Mouse (Mus musculus): ENCODE data around the gene Rpl12. TPM values are rescaled to one million over a fixed set of nuclear protein-coding genes. Genes with fewer than 3 reads are reported as not detected.
"Not testable (repeated sequence)": the region's sequence is repeated elsewhere in the genome, so short reads cannot be mapped to it uniquely, and the experiment has no call there.

The Rpl12 gene
- polyA plus RNA-seq, 1 experiment = 241 TPM

DNA sequence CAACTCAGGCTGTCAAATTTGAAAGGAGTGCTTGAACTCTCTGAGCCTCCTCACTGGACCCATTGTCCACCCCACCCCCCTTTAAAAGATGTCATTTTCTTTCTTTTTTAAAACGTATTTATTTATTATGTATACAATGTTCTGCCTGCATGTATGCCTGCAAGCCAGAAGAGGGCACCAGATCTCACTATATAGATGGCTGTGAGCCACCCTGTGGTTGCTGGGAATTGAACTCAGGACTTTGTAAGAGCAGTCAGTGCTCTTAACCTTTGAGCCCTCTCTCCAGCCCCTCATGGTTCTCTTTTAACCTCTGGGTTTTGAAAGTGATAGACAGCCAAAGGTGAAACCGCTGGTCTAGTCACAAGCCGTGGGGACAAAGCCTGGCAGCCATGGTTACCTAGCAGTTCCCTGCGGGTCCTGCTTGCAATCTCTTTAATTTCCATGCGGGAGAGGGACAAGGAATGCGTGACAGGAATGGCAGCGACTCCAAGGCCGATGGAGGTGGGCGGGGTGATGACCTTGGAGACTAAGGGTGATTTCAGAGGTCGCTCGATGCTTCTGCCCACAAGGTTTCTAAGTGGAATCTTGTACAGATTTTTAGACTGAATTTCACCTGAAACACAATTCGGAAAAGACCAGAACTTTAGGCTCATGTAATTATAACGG, 28.9 kb downstream of the Rpl12 start:
- TF ChIP-seq CTCF (IDR thresholded peaks at IDR 0.05; ENCODE audit: insufficient read depth, low read length) (no peak), POLR2A (IDR thresholded peaks at IDR 0.05; ENCODE audit: borderline replicate concordance, extremely low read depth, low read depth, low read length) (no peak)
- DNase-seq = no peak
- WGBS = 71% methylated on average over 13 of the region's 13 CpGs
- H3K4me3 ChIP-seq (replicated peaks; ENCODE audit: extremely low read depth, low read depth, low read length) = no peak overlapping the region
- no peaks in the 10 kb centered on the region for H3K4me1 ChIP-seq (ENCODE audit: control insufficient read depth, insufficient read depth, low read length)

DNA sequence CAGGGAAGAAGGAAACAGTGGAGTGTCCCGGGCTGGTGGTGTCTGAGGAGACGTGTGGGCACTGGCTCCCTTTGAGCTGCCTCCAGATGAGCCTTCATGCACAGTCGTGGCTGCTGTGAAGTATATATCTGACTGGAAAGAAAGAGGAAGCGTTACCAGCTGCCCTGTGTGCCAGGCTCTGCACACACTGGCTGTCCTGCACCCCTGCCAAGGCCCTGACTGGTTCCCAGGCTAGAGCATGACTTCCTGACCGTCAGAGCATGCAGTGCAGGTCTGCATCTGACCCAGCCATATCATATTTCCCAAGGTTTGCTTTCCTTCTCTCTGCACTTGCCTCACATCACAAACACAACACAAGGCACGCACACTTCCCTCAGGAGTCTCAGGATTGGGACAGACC, 30.8 kb downstream of the Rpl12 start:
- 60% methylated on average over 6 of the region's 6 CpGs for WGBS
- DNase-seq = no peak
- Histone ChIP-seq H3K4me3 (replicated peaks; ENCODE audit: extremely low read depth, low read depth, low read length) (no peak overlapping the region), H3K4me1 (ENCODE audit: control insufficient read depth, insufficient read depth, low read length) (no peaks in the 10 kb centered on the region)
- no peak for TF ChIP-seq CTCF (IDR thresholded peaks at IDR 0.05; ENCODE audit: insufficient read depth, low read length)
- TF ChIP-seq POLR2A (IDR thresholded peaks at IDR 0.05; ENCODE audit: borderline replicate concordance, extremely low read depth, low read depth, low read length) = no peak

DNA sequence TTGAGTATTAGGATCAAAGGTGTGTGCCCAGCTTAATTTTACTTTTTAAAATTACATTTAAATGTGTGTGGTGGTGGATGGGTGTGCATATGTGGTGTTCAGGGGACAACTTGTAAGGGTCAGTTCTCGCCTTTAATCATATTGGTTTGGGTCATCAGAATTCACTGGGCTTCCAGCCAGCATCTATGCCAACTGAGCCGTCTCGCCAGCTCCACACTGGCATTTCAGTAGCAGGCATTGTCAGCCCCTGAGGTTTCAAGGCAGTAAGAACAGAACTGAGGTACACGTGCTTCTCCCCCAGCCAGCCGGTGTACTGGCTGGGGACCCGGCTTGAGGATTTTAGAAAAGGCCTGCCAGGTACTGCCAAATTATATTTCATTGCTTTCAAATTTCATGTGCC, 35.7 kb downstream of the Rpl12 start:
- 76% methylated on average over 6 of the region's 6 CpGs for WGBS
- no peak overlapping the region for H3K4me3 ChIP-seq (replicated peaks; ENCODE audit: extremely low read depth, low read depth, low read length)
- no peaks in the 10 kb centered on the region for H3K4me1 ChIP-seq (ENCODE audit: control insufficient read depth, insufficient read depth, low read length)
- DNase-seq = no peak
- TF ChIP-seq CTCF (IDR thresholded peaks at IDR 0.05; ENCODE audit: insufficient read depth, low read length) (no peak), POLR2A (IDR thresholded peaks at IDR 0.05; ENCODE audit: borderline replicate concordance, extremely low read depth, low read depth, low read length) (no peak)

DNA sequence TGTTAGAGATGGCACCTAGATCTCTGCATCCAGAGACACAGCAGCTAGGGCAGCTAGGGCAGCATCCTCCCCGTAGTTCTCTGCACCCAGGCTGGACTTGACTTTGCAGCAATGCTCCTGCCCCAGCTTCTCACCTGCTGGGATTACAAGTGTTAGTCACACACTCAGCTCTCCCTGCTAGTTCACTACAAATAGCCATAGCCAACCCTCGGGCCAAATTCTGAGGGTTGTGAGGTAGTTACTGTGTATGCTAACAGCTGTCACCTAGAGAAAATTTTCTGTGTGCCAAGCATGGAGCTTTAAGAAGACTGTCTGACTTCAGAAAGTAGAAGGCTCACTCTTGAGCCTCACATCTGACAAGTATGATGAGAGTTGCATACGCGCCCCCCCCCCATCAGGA, 36.4 kb downstream of the Rpl12 start:
- H3K4me1 ChIP-seq (ENCODE audit: control insufficient read depth, insufficient read depth, low read length) = no peaks in the 10 kb centered on the region
- 85% methylated on average over 4 of the region's 4 CpGs for WGBS
- no peak overlapping the region for H3K4me3 ChIP-seq (replicated peaks; ENCODE audit: extremely low read depth, low read depth, low read length)
- DNase-seq = no peak
- TF ChIP-seq POLR2A (IDR thresholded peaks at IDR 0.05; ENCODE audit: borderline replicate concordance, extremely low read depth, low read depth, low read length) (no peak), CTCF (IDR thresholded peaks at IDR 0.05; ENCODE audit: insufficient read depth, low read length) (no peak)

DNA sequence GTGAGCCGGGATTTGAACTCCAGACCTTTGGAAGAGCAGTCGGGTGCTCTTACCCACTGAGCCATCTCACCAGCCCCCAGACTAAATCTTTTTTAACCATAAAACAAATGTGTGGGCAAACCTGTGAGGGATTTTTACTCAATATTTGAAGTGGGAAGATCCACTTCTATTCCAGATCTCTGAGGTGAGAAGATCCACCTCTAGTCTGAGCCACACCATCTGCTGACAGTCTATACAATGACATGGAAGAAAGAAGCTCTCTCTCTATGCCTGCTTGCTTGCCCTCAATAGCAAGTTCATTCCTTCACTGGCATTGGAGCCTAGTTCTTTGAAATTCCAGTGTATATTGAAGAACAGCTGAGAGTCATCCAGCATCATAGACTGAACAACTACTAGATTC, 38.4 kb downstream of the Rpl12 start:
- 95% methylated on average over 2 of the region's 2 CpGs for WGBS
- no peaks in the 10 kb centered on the region for H3K4me1 ChIP-seq (ENCODE audit: control insufficient read depth, insufficient read depth, low read length)
- H3K4me3 ChIP-seq (replicated peaks; ENCODE audit: extremely low read depth, low read depth, low read length) = no peak overlapping the region
- no peak for DNase-seq
- TF ChIP-seq CTCF (IDR thresholded peaks at IDR 0.05; ENCODE audit: insufficient read depth, low read length) (no peak), POLR2A (IDR thresholded peaks at IDR 0.05; ENCODE audit: borderline replicate concordance, extremely low read depth, low read depth, low read length) (no peak)

DNA sequence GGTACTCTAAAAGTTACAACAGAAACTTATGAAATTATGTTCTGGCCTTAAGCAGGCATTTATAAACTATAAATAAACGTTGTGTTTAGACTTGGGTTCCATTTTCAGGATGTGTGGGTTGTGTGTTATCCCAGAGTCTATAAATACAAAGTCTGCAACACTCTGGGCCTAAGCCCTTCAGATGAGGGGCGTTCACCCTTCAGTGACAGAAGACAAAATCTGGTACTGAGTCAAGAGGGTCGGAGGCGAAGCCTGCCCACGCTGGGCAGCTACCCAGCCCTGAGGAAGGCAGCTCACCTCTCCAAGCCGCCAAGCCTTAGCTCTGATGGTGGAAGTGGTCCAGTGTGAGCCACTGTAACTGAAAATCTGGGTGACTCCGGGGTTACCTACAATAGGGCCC, 40.8 kb downstream of the Rpl12 start:
- H3K4me1 ChIP-seq (ENCODE audit: control insufficient read depth, insufficient read depth, low read length) = no peaks in the 10 kb centered on the region
- no peak for DNase-seq
- no peak overlapping the region for H3K4me3 ChIP-seq (replicated peaks; ENCODE audit: extremely low read depth, low read depth, low read length)
- TF ChIP-seq POLR2A (IDR thresholded peaks at IDR 0.05; ENCODE audit: borderline replicate concordance, extremely low read depth, low read depth, low read length) = no peak
- TF ChIP-seq CTCF (IDR thresholded peaks at IDR 0.05; ENCODE audit: insufficient read depth, low read length) = no peak
- WGBS = 82% methylated on average over 7 of the region's 7 CpGs

DNA sequence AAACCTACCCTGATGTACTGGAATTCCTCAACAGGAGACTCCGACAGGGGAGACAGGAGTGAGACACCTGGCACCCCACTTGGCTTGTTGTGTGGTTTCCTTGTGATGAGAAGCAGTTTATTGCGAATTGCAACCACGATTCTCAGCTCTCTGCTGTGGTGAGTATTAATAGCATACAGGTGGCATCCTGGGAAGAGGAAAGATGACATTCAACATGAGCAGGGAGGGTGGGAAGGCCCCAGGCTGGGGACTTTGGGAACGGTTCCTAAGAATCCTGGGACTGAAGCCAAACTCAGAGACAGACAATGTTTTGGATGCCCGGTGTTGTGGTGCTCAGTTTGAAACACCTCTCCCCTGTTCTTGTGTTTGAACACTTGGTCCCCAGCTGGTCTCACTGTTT, 43.7 kb downstream of the Rpl12 start:
- Histone ChIP-seq H3K4me1 (ENCODE audit: control insufficient read depth, insufficient read depth, low read length) (no peaks in the 10 kb centered on the region), H3K4me3 (replicated peaks; ENCODE audit: extremely low read depth, low read depth, low read length) (no peak overlapping the region)
- TF ChIP-seq CTCF (IDR thresholded peaks at IDR 0.05; ENCODE audit: insufficient read depth, low read length) (no peak), POLR2A (IDR thresholded peaks at IDR 0.05; ENCODE audit: borderline replicate concordance, extremely low read depth, low read depth, low read length) (no peak)
- 62% methylated on average over 5 of the region's 5 CpGs for WGBS
- DNase-seq = no peak

DNA sequence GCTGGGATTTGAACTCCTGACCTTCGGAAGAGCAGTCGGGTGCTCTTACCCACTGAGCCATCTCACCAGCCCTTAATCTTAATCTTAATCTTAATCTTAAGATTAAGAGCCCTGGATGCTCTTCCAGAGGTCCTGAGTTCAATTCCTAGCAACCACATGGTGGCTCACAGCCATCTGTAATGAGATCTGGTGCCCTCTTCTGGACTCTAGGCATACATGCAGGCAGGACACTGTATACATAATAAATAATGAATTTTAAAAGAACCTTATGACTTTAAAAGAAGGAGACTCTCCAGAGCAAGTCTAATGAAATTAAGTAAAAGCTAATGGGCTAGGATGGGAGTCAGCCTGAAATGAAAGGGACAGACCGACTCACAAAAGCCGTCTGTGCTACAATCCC, 47.7 kb downstream of the Rpl12 start:
- not testable (repeated sequence) for DNase-seq; H3K4me1 ChIP-seq (ENCODE audit: control insufficient read depth, insufficient read depth, low read length); H3K4me3 ChIP-seq (replicated peaks; ENCODE audit: extremely low read depth, low read depth, low read length)
- 91% methylated on average over 4 of the region's 4 CpGs for WGBS

DNA sequence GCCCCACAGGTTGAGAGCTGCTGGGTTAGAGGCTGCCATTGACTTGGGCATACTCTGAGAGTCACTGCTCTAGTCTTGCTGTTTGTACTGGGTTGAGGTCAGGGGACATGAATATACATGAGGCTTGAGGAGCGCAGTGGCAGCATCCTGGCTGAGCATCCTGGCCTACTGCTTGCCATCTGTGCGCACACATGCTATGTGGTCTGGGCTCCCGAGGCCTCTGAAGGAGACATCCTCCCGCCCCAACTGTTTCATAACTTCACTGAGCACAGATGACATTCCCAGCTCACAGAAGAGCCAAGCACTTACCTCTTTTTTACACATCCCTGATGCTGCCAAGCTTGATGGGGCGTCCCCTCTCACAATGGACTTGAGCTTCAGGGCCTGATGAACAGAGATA, 53.5 kb downstream of the Rpl12 start:
- Histone ChIP-seq H3K4me1 (ENCODE audit: control insufficient read depth, insufficient read depth, low read length) (no peaks in the 10 kb centered on the region), H3K4me3 (replicated peaks; ENCODE audit: extremely low read depth, low read depth, low read length) (no peak overlapping the region)
- no peak for DNase-seq
- 92% methylated on average over 5 of the region's 5 CpGs for WGBS
- TF ChIP-seq POLR2A (IDR thresholded peaks at IDR 0.05; ENCODE audit: borderline replicate concordance, extremely low read depth, low read depth, low read length) = no peak
- no peak for TF ChIP-seq CTCF (IDR thresholded peaks at IDR 0.05; ENCODE audit: insufficient read depth, low read length)

Other genes with a start within 250 kb of the Rpl12 start
- 103 and 137 TPM in 2 replicates for gene Cdk9, start 248.5 kb upstream of the Rpl12 start, polyA plus RNA-seq (2012; rRNA removed)
- 167 and 260 TPM in 2 replicates for gene Sh2d3c, start 240.5 kb upstream of the Rpl12 start, polyA plus RNA-seq (2012; rRNA removed)
- 0.18 and 0.41 TPM in 2 replicates for gene 6330409D20Rik, start 220.5 kb upstream of the Rpl12 start, polyA plus RNA-seq (2012; rRNA removed)
- 65.3 and 67.8 TPM in 2 replicates for gene Tor2a, start 204.3 kb upstream of the Rpl12 start, polyA plus RNA-seq (2012; rRNA removed)
- 9.7 and 12.0 TPM in 2 replicates for gene Ttc16, start 185.9 kb upstream of the Rpl12 start, polyA plus RNA-seq (2012; rRNA removed)
- gene Ptrh1, start 185.8 kb upstream of the Rpl12 start, polyA plus RNA-seq (2012; rRNA removed) = 5.6 and 10.7 TPM in 2 replicates
- 2.1 and 2.4 TPM in 2 replicates for gene Cfap157, start 177.1 kb upstream of the Rpl12 start, polyA plus RNA-seq (2012; rRNA removed)
- 26.3 and 37.9 TPM in 2 replicates for gene Stxbp1, start 114.3 kb upstream of the Rpl12 start, polyA plus RNA-seq (2012; rRNA removed)
- 205 and 224 TPM in 2 replicates for gene Fam129b, start 85.4 kb upstream of the Rpl12 start, polyA plus RNA-seq (2012; rRNA removed)
- gene Lrsam1, start 55 bp downstream of the Rpl12 start, polyA plus RNA-seq (2012; rRNA removed) = 17.4 and 18.4 TPM in 2 replicates
- 48.4 and 65.1 TPM in 2 replicates for gene Slc2a8, start 20.5 kb downstream of the Rpl12 start, polyA plus RNA-seq (2012; rRNA removed)
- gene Garnl3, start 170.1 kb downstream of the Rpl12 start, polyA plus RNA-seq (2012; rRNA removed) = 12.0 and 17.2 TPM in 2 replicates

Data from lung, adult 2 months (tissue).